Mouse (Mus musculus): ENCODE measurements around the gene Ccdc110.

- TF ChIP-seq POLR2A (IDR thresholded peaks at IDR 0.05; ENCODE audit: borderline replicate concordance, low read depth, low read length) (no peak), CTCF (IDR thresholded peaks at IDR 0.05; ENCODE audit: low read depth, low read length) (no peak)
Measured at GRCm38 (mm10) chr8:45973988-45974505, 39.6 kb downstream of the Ccdc110 start.

Measured in bone marrow macrophage, adult 2 months (primary cell).